Mouse (Mus musculus): ENCODE measurements around the gene Ccdc88c. TPM values are rescaled to one million over a fixed set of nuclear protein-coding genes. Genes with fewer than 3 reads are reported as not detected.

Ccdc88c gene
- total RNA-seq (2022), result 10 to 100 TPM; 30.2 to 38.8 (median 34.7) TPM

DNA sequence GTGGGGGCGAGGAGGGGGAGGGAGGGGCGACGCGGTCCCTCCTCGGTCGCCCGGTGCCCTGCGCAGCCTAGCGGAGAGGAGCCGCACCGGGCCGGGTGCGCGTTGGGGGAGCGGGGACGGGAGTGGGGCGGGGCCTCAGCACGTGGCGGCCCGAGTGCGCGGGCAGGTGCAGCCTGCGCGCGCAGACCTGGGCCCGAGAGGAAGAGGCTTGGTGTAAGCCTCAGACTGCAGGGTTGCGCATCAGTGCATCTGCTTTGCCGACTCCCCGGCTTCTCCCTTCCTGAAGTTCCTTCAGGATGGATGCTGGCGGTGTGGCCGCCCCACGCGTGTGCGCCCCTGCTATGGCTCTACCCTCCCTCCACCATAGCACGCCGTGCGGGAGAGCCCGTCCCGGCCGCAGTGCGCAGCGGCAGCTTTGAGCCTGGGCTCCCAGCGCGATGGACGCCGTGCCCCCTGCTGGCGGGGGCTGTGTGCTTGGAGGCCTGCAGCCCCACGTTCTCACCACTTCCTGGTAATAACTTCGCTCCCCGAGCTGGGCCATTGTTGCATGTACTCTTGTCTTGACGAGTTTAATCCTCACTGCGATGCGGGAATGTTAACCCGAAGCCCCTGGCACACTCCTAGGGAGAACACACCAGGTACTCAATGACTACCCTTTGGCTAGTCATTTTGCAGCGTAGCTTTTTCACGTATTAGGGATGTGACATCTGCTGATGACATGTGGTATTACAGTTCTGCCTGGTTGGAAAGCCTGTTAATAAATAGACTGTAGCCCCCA lies at the start of gene Ccdc88c:
Gene Ccdc88c, minus strand, starts transcription at position 103 of the 778 bp plus-strand sequence.
- DNase-seq (ENCODE audit: low spot score in 2 of 2), result peak; percentile 67 to 76

- no peak for DNase-seq (ENCODE audit: low spot score in 2 of 2)
These were observed 49.1 kb upstream of the Ccdc88c start for GRCm38 (mm10) chr12:101077955-101078354.

GRCm38 (mm10) chr12:101075433-101075832 lies 46.6 kb upstream of the Ccdc88c start:
- no peak for DNase-seq (ENCODE audit: low spot score in 2 of 2)

DNA sequence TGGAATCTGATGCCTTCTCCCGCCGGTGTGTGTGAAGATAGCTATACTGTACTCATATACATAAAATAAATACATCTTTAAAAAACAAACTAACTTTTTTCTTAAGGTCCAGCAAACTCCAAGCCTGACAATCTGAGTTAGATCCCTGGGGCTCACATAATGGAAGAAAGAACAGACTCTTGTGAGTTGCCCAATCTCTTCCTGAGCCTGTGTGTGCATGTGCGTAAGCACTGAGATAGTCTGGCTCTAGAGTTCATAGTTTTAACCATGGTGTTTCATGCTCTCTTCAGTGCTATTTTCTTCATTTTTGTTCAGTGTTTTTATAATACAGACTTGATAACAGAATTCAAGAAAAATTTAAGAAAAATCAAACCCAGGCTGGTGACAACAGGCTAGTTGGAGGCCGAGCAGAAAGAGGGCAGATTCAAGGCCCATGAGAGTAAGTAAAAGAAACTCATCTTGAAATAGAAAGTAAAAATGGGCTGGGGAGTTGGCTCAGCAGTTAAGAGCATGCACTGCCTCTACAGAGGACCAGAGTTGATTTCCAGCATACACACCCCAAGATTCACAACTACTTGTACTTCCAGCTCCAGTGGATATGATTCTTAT lies 46.1 kb upstream of the Ccdc88c start:
- no peak for DNase-seq (ENCODE audit: low spot score in 2 of 2)

- no peak for DNase-seq (ENCODE audit: low spot score in 2 of 2)
These were observed 41.0 kb upstream of the Ccdc88c start for GRCm38 (mm10) chr12:101069813-101070212.

DNA sequence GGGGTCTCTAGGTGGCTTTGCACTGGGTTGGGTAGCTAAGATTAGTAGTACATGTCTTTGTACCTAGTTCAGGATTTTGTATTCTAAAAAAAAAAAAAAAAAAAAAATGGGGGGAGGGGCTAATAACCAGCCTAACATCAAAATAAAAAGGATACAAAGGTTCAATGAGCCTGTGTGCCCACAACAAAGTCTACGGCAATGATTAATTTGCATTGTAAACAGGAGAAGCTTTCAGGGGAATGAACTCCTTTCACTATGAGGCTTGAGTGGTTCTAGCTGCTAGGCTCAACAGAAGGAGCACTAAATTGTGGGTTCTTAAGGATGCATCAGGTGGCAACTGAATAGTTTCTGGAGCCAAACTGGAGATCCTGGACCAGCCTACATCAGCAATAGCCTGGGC lies 37.5 kb upstream of the Ccdc88c start:
- no peak for DNase-seq (ENCODE audit: low spot score in 2 of 2)

GRCm38 (mm10) chr12:101039956-101040355 lies 11.1 kb upstream of the Ccdc88c start:
- DNase-seq (ENCODE audit: low spot score in 2 of 2), result no peak

- no peak for DNase-seq (ENCODE audit: low spot score in 2 of 2)
These were observed 456 bp downstream of the Ccdc88c start for GRCm38 (mm10) chr12:101028247-101028953.

DNA sequence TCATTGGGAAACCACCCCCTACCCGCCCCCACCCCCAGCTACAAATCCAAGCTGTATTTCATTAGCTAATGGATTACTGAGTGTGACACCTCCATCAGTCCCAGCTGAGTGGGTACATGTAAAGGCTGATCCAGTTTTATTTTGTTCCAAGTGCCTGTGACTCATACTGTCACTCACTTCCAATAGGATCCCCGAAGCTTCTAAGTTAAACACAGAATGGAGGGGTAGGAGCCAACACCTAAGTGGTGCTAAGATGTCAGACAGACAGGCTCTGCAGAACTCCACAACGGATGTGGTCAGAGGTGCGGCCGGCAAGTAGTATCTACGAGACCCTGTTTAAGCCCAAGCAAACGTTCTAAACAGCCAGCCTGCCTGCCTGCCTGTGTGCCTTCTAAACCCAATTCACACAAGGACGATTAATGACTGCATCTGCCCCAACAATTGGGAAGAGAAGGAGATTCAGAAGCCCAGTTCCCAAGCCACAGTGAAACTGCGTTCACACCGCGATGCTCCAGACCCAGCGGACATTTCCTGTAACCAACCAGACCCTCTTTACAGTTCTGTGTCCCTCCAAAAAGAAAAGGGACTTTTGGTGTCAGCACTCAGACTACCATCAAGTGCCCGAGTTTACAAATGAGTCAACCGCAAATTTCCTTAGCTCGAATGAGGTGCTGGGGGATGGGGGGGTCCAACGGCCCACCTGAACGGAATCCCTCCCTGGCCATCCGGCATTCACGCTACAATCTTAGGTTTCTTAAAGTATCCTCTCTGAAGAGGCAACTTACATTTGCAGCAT lies 1.2 kb downstream of the Ccdc88c start:
- DNase-seq (ENCODE audit: low spot score in 2 of 2), result peak in 1 of 2 experiments; percentile 46

DNA sequence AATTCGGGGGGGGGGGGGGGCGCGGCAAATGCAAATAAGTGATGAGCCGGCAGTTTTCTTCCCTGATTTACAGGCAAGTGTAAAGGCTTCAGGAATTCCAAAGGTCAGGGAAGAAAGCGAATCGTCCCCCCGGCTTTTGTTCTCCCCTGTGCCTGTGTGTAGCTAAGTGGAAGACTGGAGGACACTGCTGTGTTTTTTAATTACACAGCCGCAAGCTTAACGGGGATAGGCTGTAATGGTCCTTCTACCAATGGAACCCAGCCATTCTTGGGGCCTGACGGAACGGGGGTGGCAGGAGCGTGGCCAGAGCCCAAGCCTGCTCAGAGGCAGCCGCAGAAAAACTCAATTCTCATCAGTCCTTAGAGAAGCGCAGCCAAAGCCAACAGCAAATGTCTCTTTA lies 1.9 kb downstream of the Ccdc88c start:
- peak in 1 of 2 experiments; percentile 58 for DNase-seq (ENCODE audit: low spot score in 2 of 2)

DNA sequence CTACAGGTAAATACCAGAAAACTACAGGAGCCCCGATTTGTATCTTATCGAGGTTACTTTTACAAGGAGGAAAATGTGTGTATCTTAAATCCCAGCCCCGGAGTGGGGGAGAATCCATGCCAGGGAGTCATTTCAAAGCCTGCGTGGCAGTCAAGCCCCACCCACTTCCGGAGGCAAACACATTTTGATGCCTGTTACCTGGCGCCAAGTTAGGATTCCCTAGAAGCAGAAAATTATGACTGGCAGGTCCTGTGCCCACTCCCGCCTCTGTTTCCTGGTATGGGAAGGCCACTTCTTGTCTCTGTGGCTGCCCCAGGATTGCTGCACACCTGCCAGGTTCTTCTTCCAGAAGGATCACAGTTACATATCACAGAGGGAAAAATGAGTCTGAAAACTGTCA lies 2.3 kb downstream of the Ccdc88c start:
- DNase-seq (ENCODE audit: low spot score in 2 of 2), result no peak

DNA sequence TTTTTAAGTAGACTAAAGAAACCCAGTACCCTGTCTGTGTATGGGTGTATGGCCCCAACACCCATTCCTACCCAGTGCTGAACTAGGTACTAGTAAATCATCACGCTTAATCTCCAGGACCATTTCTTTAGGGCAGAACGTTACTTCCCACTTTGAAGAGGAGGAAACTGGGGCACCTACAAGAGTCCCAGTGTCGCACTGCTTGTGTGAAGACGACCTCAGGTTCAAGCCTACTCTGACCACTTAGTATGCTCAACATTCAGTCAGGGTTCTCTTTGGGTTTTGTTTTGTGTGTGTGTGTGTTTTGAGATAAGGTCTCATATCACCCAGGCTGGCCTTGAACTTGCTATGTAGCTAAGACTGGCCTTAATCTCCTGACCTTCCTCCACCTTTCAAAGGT lies 2.8 kb downstream of the Ccdc88c start:
- no peak for DNase-seq (ENCODE audit: low spot score in 2 of 2)

GRCm38 (mm10) chr12:101025379-101025778 lies 3.5 kb downstream of the Ccdc88c start:
- DNase-seq (ENCODE audit: low spot score in 2 of 2), result no peak

DNA sequence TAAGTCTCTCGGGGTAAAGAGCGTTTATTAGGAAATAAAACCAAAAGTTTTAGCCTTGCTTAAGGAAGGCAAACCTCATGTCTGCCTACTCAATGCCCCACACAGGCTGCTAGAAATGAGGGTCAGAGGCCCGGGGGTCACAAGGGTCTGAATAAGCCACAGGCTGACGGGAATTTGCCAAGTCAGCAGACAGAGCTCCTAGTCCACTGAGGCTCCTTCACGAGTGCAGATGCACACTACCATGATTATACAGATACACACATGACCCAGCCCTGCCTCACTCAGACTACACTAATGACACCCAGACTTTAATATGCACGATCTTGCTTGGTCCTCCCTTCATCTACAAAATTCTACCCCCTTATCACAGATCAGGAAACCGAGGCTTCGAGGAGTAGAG lies 4.0 kb downstream of the Ccdc88c start:
- no peak for DNase-seq (ENCODE audit: low spot score in 2 of 2)

- DNase-seq (ENCODE audit: low spot score in 2 of 2), result no peak
These were observed 5.7 kb downstream of the Ccdc88c start for GRCm38 (mm10) chr12:101023143-101023542.

GRCm38 (mm10) chr12:101022353-101022752 lies 6.5 kb downstream of the Ccdc88c start:
- DNase-seq (ENCODE audit: low spot score in 2 of 2), result no peak

GRCm38 (mm10) chr12:101021484-101022226 lies 7.2 kb downstream of the Ccdc88c start:
- no peak for DNase-seq (ENCODE audit: low spot score in 2 of 2)

- no peak for DNase-seq (ENCODE audit: low spot score in 2 of 2)
These were observed 8.4 kb downstream of the Ccdc88c start for GRCm38 (mm10) chr12:101020210-101021015.

- no peak for DNase-seq (ENCODE audit: low spot score in 2 of 2)
These were observed 9.4 kb downstream of the Ccdc88c start for GRCm38 (mm10) chr12:101019443-101019842.

DNA sequence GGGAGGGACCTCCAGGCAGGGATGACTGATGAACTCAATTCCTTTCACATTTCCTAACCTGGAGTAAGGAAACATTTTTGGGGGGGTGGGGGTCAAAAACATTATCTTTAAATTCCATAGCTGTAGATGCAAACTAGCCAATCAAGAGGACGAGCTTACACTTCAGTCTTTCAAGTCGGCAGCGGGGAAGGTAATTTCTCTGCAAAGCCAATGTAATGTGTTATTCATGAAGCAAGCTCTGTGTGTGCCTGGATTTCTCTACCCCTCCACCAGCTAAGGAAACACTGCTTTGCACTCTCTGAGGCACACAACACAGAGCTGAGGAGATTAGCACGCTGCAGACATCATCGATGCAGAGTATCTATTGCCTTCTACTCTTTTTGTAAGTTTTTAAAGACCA lies 9.8 kb downstream of the Ccdc88c start:
- no peak for DNase-seq (ENCODE audit: low spot score in 2 of 2)

Measured in layer of hippocampus, adult 8-10 months (tissue).